Mouse (Mus musculus) lung, postnatal 0 days (tissue): ENCODE results near the gene Hbb-bs.

ENCODE experiments used
- CTCF ChIP-seq: IDR thresholded peaks from 2 replicates; pipeline ENCODE4 v1.5.1; 2016; ENCODE audit warnings: antibody characterized with exemption, mild to moderate bottlenecking
- EP300 ChIP-seq: IDR thresholded peaks from 2 replicates; pipeline ENCODE4 v1.6.1; 2016; ENCODE audit warnings: antibody characterized with exemption, mild to moderate bottlenecking, control low read depth

GRCm38 (mm10) chr7:103810746-103811145, 17.1 kb downstream of the Hbb-bs start:
- TF ChIP-seq CTCF: no peak
- no peak for TF ChIP-seq EP300
